Mouse (Mus musculus) cerebellum, adult 2 months (tissue): ENCODE data around the gene Aplp1.

Source experiments
- CTCF ChIP-seq: fragments of 200-500 bp; IDR thresholded peaks from 2 replicates; pipeline ENCODE4 v1.5.1; 2011; ENCODE audit warnings: low read depth, mild to moderate bottlenecking, control low read depth, low read length, moderate library complexity, borderline replicate concordance; ENCODE audit not compliant: insufficient read depth
- POLR2A ChIP-seq: fragments of 200-500 bp; IDR thresholded peaks from 2 replicates; pipeline ENCODE4 v1.6.1; 2011; ENCODE audit warnings: low read length, control low read depth, borderline replicate concordance; ENCODE audit not compliant: insufficient read depth

- no peak for TF ChIP-seq CTCF
- no peak for TF ChIP-seq POLR2A
Measured at GRCm38 (mm10) chr7:30434238-30434637, 11.1 kb downstream of the Aplp1 start.
